Mouse (Mus musculus) layer of hippocampus, adult 2 months (tissue): ENCODE results near the gene Ugt8a. TPM values are rescaled to one million over a fixed set of nuclear protein-coding genes. Genes with fewer than 3 reads are reported as not detected.

Experiments used
- DNase-seq, 2 experiments: peaks; one replicate each; pipeline ENCODE4 v3.0.0; 2022; ENCODE audit warnings: low spot score in 2 of 2
- H3K27ac ChIP-seq: fragments of 200-600 bp; 2 replicates; pipeline ENCODE4 v1.8.1; 2022
- H3K4me3 ChIP-seq: fragments of 200-600 bp; 2 replicates; pipeline ENCODE4 v1.8.1; 2022; ENCODE audit warnings: mild to moderate bottlenecking
- CTCF ChIP-seq: fragments of 200-600 bp; conservative IDR thresholded peaks from 2 replicates; pipeline ENCODE4 v1.8.1; 2022; ENCODE audit warnings: antibody characterized with exemption, mild to moderate bottlenecking, moderate library complexity
- total RNA-seq, 2 experiments: library from RNA; stranded (reverse); gene quantifications; 2 replicates each; pipeline ENCODE4 v1.2.3; 2021

Ugt8a gene
- total RNA-seq, 2 experiments from 2014 or later: 27.5 to 28.5 TPM

GRCm38 (mm10) chr3:125827256-125827655, 111.2 kb downstream of the Ugt8a start:
- H3K4me3 ChIP-seq: no peak overlapping the region
- no peak overlapping the region for H3K27ac ChIP-seq
- no peak for DNase-seq
- no peak for TF ChIP-seq CTCF

- no peak overlapping the region for H3K4me3 ChIP-seq
- no peak for DNase-seq
- no peak overlapping the region for H3K27ac ChIP-seq
- no peak for TF ChIP-seq CTCF
These were observed 118.7 kb downstream of the Ugt8a start for GRCm38 (mm10) chr3:125819741-125820140.
